9 mouse cellular contexts compared by ENCODE assay signal in the genomic region with DNA sequence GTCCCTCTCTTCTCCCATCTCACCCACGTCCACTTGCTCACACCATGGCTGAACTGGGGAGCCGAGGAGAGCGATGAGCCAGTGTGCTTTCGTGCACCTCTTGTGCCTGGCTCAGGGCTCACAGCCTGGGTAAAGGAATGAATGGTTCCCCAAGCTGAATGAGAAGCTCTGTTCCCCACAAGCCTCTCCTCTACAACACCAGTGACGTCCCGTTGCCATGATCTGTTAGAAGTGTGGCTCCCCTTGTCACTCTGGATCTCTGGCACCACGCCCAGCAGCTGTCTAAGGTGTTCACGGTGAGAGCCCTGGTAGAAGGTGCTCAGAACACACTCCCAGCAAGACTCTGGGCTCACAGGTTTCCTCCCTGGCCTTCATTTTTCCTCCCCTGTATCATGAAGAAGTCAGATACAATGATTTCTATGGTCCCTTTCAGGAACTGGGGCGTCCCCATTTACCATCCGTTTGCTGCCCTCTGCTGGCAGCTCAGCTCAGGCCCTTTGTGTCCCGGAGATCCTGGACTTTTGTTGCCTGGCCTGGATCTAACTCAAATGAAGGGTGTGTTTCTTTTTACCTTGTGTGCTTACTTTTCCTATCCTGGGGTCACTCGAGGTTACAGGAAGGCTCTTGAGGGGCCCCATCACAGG. TPM values are rescaled to one million over a fixed set of nuclear protein-coding genes. Genes with fewer than 3 reads are reported as not detected.
DNase-seq lines count a peak whose midpoint lies in the region; ATAC-seq and TF ChIP-seq lines count a peak whose summit lies in the region.
"Had no signal": no experiment of that assay in that cellular context is flagged by ENCODE, and none has a peak within 500 bp of the region (broad histone marks: within the 10 kb centered on the region; RNA-seq: fewer than 3 reads in every experiment).

No protein-coding gene starts in this region.

- peak; percentile 62 for DNase-seq in ES-E14 (ENCODE audit: low read depth, low spot score)
- peak; percentile 67 for DNase-seq in c-Kit-positive CD71-negative TER-119-negative erythroid progenitor cells, embryonic 14.5 days (ENCODE audit: low read depth)
- peak; percentile 88 for DNase-seq in forebrain, embryonic 11.5 days (ENCODE audit: low spot score)
- DNase-seq in hindbrain, embryonic 10.5 days (ENCODE audit: low spot score): peak; percentile 81
- DNase-seq in layer of hippocampus, adult 8-10 months (ENCODE audit: low spot score in 2 of 2): peak; percentile 50 to 85
- peak; percentile 95 for DNase-seq in lung, embryonic 14.5 days
- peak; percentile 42 for DNase-seq in ovary, postnatal 10 days (ENCODE audit: low spot score)
- peak; percentile 48 for DNase-seq in thymus, postnatal 0 days (ENCODE audit: low spot score)

- no peaks in the 10 kb centered on the region for H3K9me3 ChIP-seq in ES-E14 (ENCODE audit: control insufficient read depth, insufficient read depth, low read depth, low read length)
- H3K9me3 ChIP-seq in forebrain, embryonic 11.5 days (ENCODE audit: control insufficient read depth, low read length): no peaks in the 10 kb centered on the region
- H3K9me3 ChIP-seq in hindbrain, embryonic 10.5 days: no peaks in the 10 kb centered on the region
- H3K9me3 ChIP-seq in lung, embryonic 14.5 days (ENCODE audit: low read depth, low read length): no peaks in the 10 kb centered on the region
- H3K9me3 ChIP-seq: heart, embryonic 15.5 days had no signal

- peak; percentile 91 for TF ChIP-seq CTCF in lung, embryonic 14.5 days (IDR thresholded peaks at IDR 0.05; ENCODE audit: low read depth)

- H3K4me3 ChIP-seq in ES-E14 (ENCODE audit: insufficient read depth in 1 of 2, low read depth in 1 of 2, low read length in 2 of 2, poor library complexity in 1 of 2, severe bottlenecking in 1 of 2): 0 out of 4 replicates have a peak overlapping the region, but pooled peaks of 1 of the 2 experiments have one; percentile 0
- H3K4me3 ChIP-seq in forebrain, embryonic 11.5 days (ENCODE audit: low read depth, low read length): no peak overlapping the region
- no peak overlapping the region for H3K4me3 ChIP-seq in hindbrain, embryonic 10.5 days
- no peak overlapping the region for H3K4me3 ChIP-seq in lung, embryonic 14.5 days (ENCODE audit: low read depth, low read length)
- H3K4me3 ChIP-seq: heart, embryonic 15.5 days had no signal

- no peak overlapping the region for H3K4me2 ChIP-seq in forebrain, embryonic 11.5 days (ENCODE audit: low read depth, low read length, severe bottlenecking)
- H3K4me2 ChIP-seq in lung, embryonic 14.5 days: no peak overlapping the region
- H3K4me2 ChIP-seq: heart, embryonic 15.5 days had no signal

- no peaks in the 10 kb centered on the region for H3K27me3 ChIP-seq in forebrain, embryonic 11.5 days (ENCODE audit: control insufficient read depth, insufficient read depth, low read length)
- H3K27me3 ChIP-seq in hindbrain, embryonic 10.5 days (ENCODE audit: insufficient read depth, poor library complexity, severe bottlenecking): no peaks in the 10 kb centered on the region
- H3K27me3 ChIP-seq in lung, embryonic 14.5 days (ENCODE audit: insufficient read depth, low read length): no peaks in the 10 kb centered on the region
- H3K27me3 ChIP-seq: heart, embryonic 15.5 days had no signal

- no peaks in the 10 kb centered on the region for H3K36me3 ChIP-seq in ES-E14 (ENCODE audit: control insufficient read depth, insufficient read depth, low read length, poor library complexity, severe bottlenecking)
- H3K36me3 ChIP-seq in forebrain, embryonic 11.5 days (ENCODE audit: control insufficient read depth, insufficient read depth, low read length): no peaks in the 10 kb centered on the region
- H3K36me3 ChIP-seq in hindbrain, embryonic 10.5 days: no peaks in the 10 kb centered on the region
- no peaks in the 10 kb centered on the region for H3K36me3 ChIP-seq in lung, embryonic 14.5 days (ENCODE audit: insufficient read depth)
- H3K36me3 ChIP-seq: heart, embryonic 15.5 days had no signal

- H3K9ac ChIP-seq in ES-E14 (ENCODE audit: insufficient read depth, low read depth, low read length, poor library complexity, severe bottlenecking): no peak overlapping the region
- no peak overlapping the region for H3K9ac ChIP-seq in forebrain, embryonic 11.5 days (ENCODE audit: low read length)
- H3K9ac ChIP-seq in lung, embryonic 14.5 days: no peak overlapping the region
- H3K9ac ChIP-seq: heart, embryonic 15.5 days had no signal

- WGBS in forebrain, embryonic 11.5 days: 49% methylated on average over 12 of the region's 12 CpGs
- WGBS in hindbrain, embryonic 10.5 days: 52% methylated on average over 12 of the region's 12 CpGs
- WGBS in lung, embryonic 14.5 days: 35% methylated on average over 12 of the region's 12 CpGs

- in situ Hi-C loops in ES-E14 (cut with MboI; ENCODE audit: low sequenced_read_pairs in 2 of 2, unreplicated experiment in 2 of 2): no loop called here

- H3K4me1 ChIP-seq in ES-E14 (ENCODE audit: control insufficient read depth in 2 of 2, insufficient read depth in 2 of 2, low read length in 2 of 2, poor library complexity in 1 of 2): no peaks in the 10 kb centered on the region
- H3K4me1 ChIP-seq in forebrain, embryonic 11.5 days (replicated peaks; ENCODE audit: control insufficient read depth, insufficient read depth, low read length): no peaks in the 10 kb centered on the region
- peaks cover 5% of the 10 kb centered on the region; the same call in 1 of the 2 replicates for H3K4me1 ChIP-seq in hindbrain, embryonic 10.5 days (replicated peaks)
- no peaks in the 10 kb centered on the region for H3K4me1 ChIP-seq in lung, embryonic 14.5 days (ENCODE audit: insufficient read depth)
- H3K4me1 ChIP-seq: heart, embryonic 15.5 days had no signal

- peak; percentile 39; the same call in 1 of the 2 replicates for ATAC-seq in forebrain, embryonic 11.5 days (replicated peaks; ENCODE audit: low FRiP score)
- ATAC-seq in lung, embryonic 14.5 days (ENCODE audit: insufficient read depth): peak; percentile 74

- no peak overlapping the region for H3K27ac ChIP-seq in ES-E14 (ENCODE audit: insufficient read depth, low read depth, low read length, poor library complexity, severe bottlenecking)
- H3K27ac ChIP-seq in forebrain, embryonic 11.5 days (ENCODE audit: low read depth, low read length): no peak overlapping the region
- H3K27ac ChIP-seq in hindbrain, embryonic 10.5 days: peak overlapping the region; percentile 71; the same call in 1 of the 2 replicates
- no peak overlapping the region for H3K27ac ChIP-seq in lung, embryonic 14.5 days (ENCODE audit: low read depth)
- H3K27ac ChIP-seq: heart, embryonic 15.5 days had no signal

TF ChIP-seq in ES-E14, 5 proteins besides CTCF, POLR2A, EP300 and RAD21:
- TF ChIP-seq ZNF384 (IDR thresholded peaks at IDR 0.05; ENCODE audit: low read depth, low read length): no peak
- peak; percentile 64; the same call in 1 of the 2 replicates for TF ChIP-seq ZC3H11A (IDR thresholded peaks at IDR 0.05; ENCODE audit: borderline replicate concordance, low read depth, low read length)

RNA-seq across cellular contexts. Expression of gene Parp12, which starts 51.1 kb away (rescaled TPM):
- total RNA-seq in ES-E14 (2012; rRNA removed): 8.9 and 9.5 TPM in 2 replicates
- polyA plus RNA-seq in forebrain, embryonic 11.5 days (2014; fragmentation: Nextera tagmentation; extraction: Ambion mirVana): 2.6 and 3.1 TPM in 2 replicates
- 1.6 and 2.1 TPM in 2 replicates for polyA plus RNA-seq in hindbrain, embryonic 10.5 days (2016; fragmentation: Nextera tagmentation; extraction: Ambion mirVana)
- 10 to 100 TPM in 2 of 4 experiments, 1 to 10 TPM in 2; 6.1 to 11.6 (median 8.3) TPM for total RNA-seq in layer of hippocampus, adult 8-10 months (2022)
- 7.4 and 9.8 TPM in 2 replicates for polyA plus RNA-seq in lung, embryonic 14.5 days (2014; fragmentation: Nextera tagmentation; extraction: Ambion mirVana)
- 10.3 and 10.8 TPM in 2 replicates for polyA plus RNA-seq in thymus, postnatal 0 days (2015; fragmentation: Nextera tagmentation; extraction: Ambion mirVana)

Comparison
In these comparisons a context has a peak if more than half of its experiments do, and no peak if none do; other contexts are left out.
1. DNase-seq: peak in every context shown above with its lines; median percentile 95 in lung, embryonic 14.5 days; 88 in forebrain, embryonic 11.5 days; 81 in hindbrain, embryonic 10.5 days; 68 in layer of hippocampus, adult 8-10 months; 67 in c-Kit-positive CD71-negative TER-119-negative erythroid progenitor cells, embryonic 14.5 days; 62 in ES-E14; 48 in thymus, postnatal 0 days; 42 in ovary, postnatal 10 days.